Mouse (Mus musculus): Measurements from ENCODE around the gene Il20ra. TPM values are rescaled to one million over a fixed set of nuclear protein-coding genes. Genes with fewer than 3 reads are reported as not detected.
"Not testable (repeated sequence)": the region's sequence is repeated elsewhere in the genome, so short reads cannot be mapped to it uniquely, and the experiment has no call there.

Il20ra gene
- total RNA-seq (2014; fragmentation: Nextera tagmentation) (not detected in 2 replicates), total RNA-seq (2017) (not detected in 2 replicates)

DNA sequence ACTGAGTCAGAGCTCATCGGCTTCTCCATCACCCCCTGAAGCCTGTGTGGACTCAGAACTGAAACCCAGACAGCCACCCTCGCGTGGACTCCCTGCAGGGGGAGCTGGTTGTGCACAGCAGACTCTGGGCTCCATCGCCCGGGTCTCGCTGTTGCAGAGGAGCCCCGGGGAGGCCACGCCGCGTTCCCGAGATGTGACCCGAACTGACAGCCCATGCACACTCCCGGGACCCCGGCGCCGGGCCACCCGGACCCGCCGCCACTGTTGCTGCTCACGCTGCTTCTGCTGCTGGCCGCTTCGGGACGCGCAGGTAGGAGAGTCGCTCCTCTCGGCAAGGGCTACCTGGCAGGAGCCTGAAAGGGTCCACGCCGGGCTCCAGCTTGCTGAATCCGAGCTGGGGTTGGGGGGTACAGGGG is at the start of gene Il20ra:
TSS of gene Il20ra (plus strand) at position 150 of the 416 bp plus-strand sequence.
- ATAC-seq (replicated peaks; ENCODE audit: low FRiP score, low TSS enrichment, poor library complexity, severe bottlenecking) = peak; percentile 74

DNA sequence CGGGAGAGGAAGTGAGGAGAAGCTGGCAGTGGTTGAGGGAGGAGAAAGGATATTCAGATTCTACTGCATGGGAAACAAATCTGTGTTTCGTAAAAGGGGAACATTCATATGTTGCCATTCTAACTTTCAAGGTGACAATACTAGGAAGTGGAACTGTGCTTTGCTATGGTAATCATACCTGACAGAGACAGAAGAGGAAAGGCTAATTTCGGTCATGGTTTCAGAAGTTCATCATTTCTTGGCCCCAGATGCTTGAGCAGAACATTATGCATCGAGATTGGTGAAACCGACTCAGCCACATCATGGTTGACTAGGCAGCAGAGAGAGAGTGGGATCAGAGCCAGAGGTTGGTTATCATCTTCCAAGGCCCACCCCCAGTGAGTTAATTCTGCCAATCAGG is 43.4 kb upstream of the Il20ra start:
- no peak for ATAC-seq (replicated peaks; ENCODE audit: low FRiP score, low TSS enrichment, poor library complexity, severe bottlenecking)

DNA sequence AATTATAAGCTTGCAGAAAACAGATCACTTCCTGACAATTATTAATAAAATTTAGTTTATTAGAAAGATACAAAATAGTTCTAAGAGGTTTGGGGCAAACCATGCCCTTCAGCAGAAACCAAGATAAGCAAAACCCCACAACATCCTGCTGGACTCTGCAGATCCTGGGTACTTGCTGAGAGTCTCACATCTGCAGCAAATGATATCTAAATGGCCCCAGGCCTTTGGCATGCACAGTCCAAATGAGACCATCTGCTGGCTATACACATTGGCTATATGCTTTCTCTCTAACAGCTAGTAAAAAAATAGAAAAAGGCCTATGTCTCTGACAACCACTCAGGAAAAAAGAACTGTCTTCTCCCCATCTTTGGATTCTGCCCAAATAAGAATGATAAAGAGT is 40.4 kb upstream of the Il20ra start:
- ATAC-seq (replicated peaks; ENCODE audit: low FRiP score, low TSS enrichment, poor library complexity, severe bottlenecking) = peak; percentile 95

DNA sequence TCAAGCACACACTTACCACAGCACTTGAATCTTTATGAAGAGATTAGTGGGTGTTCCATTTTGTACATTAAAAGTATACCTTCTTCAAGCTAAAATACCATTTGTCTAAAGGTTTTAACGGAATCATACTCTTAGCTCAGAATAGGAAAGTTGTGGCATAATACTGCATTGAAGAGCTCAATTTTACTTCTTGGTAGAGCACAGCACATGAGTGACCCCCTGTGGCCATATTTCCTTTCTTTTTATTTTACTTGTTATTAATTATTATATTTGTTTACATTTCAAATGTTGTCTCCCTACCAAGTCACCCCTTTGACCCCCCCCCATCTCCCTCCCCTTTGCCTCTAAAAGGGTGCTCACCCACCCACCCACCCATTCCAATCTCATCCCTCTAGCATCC is 39.2 kb upstream of the Il20ra start:
- no peak for ATAC-seq (replicated peaks; ENCODE audit: low FRiP score, low TSS enrichment, poor library complexity, severe bottlenecking)

DNA sequence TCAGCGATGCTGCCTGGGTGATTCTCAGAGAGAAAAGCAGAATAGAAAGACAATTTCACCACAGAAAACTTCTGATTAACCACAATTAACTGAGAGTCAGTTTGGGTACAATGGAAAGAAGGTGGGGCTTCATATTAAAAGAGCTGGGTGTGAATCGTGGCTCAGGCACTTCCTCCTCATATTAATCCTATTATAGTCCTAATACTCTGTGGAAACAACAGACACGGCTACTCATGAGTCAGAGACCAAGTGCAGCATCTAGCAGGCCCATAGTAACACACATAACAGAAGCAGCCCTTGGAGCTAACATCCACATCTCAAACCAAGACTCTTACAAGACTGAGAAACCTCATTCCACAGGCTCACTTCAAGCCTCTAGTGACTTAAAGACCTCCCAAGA is 24.7 kb upstream of the Il20ra start:
- no peak for ATAC-seq (replicated peaks; ENCODE audit: low FRiP score, low TSS enrichment, poor library complexity, severe bottlenecking)

DNA sequence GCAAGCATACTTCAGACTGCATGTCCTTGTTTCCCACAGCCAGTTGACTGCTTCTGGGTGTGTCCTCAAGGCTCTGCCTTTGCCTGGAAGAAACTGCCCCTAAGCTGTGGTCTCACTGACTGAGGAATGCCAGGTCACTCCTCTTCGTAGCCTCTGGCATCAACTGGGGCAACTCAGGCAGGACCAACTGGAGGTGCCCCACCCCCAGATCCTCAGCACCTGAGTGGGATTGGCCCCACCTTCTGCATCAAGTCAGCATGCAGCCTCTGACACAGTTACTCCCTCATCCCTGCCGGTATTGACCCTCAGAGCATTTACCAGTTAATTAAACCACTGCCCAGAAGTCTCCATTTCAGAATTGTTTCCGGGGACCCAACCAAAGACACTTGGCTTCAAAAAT is 21.1 kb upstream of the Il20ra start:
- no peak for ATAC-seq (replicated peaks; ENCODE audit: low FRiP score, low TSS enrichment, poor library complexity, severe bottlenecking)

DNA sequence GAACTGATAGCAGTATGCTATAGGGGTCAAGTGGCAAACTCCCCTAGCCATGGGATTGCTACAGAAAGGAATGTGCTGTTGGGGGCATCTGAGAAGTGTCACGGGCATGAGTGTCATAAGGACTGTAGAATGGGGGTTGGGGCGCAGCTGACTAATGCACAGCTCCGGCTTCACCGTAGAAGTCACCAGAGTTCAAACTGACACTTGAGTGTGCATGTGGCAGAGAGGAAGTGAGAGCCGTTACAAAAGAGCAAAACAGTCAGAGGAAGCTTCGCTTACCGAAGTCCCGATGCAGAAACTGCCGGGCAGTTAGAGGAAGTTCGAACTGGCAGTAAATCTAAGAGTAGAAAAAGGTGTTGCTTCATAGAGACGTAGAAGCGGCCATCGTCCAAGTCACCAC is 20.6 kb upstream of the Il20ra start:
- peak; percentile 41; the same call in 1 of the 2 replicates for ATAC-seq (replicated peaks; ENCODE audit: low FRiP score, low TSS enrichment, poor library complexity, severe bottlenecking)

DNA sequence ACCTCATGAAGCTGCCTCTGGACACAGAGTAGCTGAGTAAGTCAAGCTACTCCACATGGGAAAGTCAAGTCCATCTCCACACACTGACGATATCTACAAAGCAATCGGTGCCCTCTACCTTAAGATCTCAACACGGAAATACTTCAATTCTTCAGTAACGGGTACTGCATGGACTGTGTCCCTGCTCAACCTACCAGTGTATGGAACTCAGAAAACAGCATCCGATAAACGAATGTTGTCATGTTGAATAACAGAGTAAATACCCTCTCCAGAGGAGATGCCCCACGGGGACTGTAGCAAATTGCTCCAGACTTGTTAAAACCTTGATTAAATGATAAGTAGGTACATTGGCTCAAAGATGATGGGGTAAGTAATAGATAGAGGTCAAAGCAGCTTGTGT is 20.0 kb upstream of the Il20ra start:
- peak; percentile 14; the same call in 1 of the 2 replicates for ATAC-seq (replicated peaks; ENCODE audit: low FRiP score, low TSS enrichment, poor library complexity, severe bottlenecking)

DNA sequence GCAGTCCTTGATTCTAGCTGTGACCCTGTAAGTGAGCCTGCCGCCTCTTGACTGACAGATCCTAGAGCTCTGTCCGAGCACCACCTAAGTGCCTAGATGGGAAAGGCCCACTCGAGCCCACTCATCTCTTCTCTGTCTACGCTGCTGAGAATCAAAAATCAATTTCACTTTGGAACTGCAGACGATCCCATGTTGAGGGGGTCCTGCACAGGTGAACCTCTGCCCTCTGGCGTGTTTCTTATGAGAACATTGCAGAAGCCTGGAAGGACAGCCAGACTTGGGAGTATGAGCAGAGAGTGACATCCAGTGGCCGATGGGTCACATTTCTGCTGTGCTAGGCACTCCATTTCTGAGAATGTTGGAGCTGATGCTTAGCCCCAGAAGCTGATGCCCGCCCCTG is 19.4 kb upstream of the Il20ra start:
- ATAC-seq (replicated peaks; ENCODE audit: low FRiP score, low TSS enrichment, poor library complexity, severe bottlenecking) = peak; percentile 98

DNA sequence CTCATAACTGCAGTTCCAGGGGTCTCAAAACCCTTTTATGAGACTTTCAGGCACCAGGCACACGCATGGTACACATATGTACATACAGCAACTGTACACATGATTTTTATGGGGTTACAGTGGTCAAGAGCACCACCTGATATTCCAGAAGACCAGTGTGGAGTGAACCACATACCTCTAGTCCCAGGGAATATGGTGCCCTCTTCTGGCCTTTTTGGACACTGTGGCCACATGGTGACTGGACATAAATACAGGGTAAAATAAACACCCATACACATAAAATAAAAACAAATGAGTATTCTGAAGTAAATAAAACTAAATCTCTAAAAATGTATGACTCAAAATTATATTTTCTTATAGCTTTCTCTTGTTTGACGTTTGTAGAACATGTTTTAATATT is 18.7 kb upstream of the Il20ra start:
- ATAC-seq (replicated peaks; ENCODE audit: low FRiP score, low TSS enrichment, poor library complexity, severe bottlenecking) = no peak

DNA sequence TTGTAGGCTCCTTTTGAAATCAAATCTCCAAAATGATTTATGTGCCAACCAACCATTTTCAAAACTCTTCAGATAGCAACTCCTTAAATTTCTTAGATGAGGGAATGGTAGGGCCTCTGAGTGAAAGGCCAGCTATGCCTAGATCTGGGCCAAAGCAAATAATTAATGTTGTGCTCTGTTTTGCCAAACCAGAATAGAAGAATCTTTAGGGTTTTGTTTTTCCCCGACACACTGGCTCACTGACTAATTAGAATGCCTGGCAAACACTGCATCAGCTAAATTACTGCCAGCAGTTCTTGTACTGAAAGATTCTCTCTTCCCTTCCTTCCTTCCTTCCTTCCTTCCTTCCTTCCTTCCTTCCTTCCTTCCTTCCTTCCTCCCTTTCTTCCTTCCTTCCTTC is 13.0 kb upstream of the Il20ra start:
- no peak for ATAC-seq (replicated peaks; ENCODE audit: low FRiP score, low TSS enrichment, poor library complexity, severe bottlenecking)

DNA sequence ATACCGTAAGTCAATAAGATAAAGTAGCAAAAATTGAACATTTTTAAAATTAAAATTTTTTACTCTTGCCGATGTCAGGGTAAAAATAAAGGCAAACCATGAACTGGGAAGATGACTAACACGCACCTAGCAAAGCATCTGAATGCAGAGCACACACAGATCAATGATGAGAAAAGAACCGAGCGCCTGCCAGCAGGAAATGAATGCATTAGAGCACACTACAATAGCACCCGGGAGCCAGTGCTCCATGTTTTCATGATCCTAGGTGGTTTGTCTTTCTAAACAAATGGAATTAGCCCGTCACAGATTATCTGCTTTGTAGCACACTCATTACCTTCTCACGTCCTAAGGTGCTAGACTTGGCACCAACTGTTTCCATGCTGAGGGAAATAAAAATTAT is 7.9 kb upstream of the Il20ra start:
- ATAC-seq (replicated peaks; ENCODE audit: low FRiP score, low TSS enrichment, poor library complexity, severe bottlenecking) = no peak

DNA sequence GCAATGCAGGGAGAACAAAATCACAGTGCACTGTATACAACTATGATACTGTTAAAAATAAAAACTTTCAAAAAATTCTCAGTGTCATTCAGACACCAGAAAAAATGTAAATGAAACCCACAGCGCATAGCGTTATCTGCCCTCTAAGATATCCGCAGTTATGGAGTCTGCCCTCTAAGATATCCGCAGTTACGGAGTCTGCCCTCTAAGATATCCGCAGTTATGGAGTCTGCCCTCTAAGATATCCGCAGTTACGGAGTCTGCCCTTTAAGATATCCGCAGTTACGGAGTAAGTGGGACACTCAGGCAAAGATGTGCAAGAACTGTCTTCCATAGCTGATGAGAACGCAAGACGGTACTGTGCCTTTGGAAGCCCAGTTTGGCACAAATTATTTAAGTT is 4.6 kb upstream of the Il20ra start:
- ATAC-seq (replicated peaks; ENCODE audit: low FRiP score, low TSS enrichment, poor library complexity, severe bottlenecking) = no peak

DNA sequence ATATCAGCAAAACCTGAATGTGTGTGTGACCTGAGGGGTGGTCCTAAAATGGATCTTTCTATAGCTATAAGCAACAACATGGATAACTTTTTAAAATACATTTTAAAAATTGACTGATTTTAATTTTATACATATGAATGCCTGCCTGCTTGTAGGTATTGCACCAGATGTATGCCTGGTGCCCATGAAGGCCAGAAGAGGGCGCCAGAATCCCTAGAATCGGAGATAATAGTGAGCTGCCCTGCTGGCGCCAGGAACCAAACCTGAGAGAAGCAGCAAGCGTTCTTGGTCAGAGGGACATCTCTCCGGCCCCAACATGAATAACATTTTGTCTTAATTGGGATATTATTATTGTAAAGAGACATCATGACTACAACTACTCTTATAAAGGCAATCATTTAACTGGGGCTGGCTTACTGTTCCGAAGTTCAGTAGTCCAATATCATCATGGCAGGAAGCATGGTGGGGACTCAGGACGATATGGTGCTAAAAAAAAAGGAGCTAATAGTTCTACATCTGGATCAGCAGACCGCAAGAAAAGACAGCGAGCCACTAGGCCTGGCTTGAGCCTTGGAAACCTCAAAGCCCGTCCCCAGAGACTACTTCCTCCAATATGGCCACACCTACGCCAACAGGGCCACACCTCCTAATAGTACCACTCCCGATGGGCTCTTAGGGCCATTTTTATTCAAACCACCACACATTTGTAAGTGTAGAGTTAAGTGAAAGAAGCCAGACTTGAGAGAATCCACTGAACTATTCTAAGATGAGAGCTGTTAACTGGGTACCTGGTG is 3.9 kb upstream of the Il20ra start:
- ATAC-seq (replicated peaks; ENCODE audit: low FRiP score, low TSS enrichment, poor library complexity, severe bottlenecking) = 0 out of 2 replicates have a peak, but pooled peaks have one; percentile 49

DNA sequence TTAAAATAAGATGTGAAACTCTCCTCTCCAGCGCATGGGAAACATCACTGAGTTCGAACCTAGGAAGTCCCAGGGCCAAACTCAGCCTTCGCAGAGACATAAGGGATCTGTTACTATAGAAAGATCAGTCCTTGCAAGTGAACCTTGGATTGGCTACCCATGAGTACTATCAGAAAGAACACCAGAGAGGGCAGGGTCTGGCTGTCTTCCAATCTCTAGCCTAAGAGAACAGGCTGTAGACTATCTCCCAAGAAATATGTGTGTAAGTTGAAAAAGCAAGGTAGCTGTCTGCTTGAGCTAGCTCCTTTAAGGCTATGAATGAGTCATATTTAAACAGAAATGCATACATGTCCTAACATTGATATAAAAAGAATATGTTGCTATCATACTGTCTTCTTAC is 1.4 kb upstream of the Il20ra start:
- ATAC-seq (replicated peaks; ENCODE audit: low FRiP score, low TSS enrichment, poor library complexity, severe bottlenecking) = peak; percentile 94

DNA sequence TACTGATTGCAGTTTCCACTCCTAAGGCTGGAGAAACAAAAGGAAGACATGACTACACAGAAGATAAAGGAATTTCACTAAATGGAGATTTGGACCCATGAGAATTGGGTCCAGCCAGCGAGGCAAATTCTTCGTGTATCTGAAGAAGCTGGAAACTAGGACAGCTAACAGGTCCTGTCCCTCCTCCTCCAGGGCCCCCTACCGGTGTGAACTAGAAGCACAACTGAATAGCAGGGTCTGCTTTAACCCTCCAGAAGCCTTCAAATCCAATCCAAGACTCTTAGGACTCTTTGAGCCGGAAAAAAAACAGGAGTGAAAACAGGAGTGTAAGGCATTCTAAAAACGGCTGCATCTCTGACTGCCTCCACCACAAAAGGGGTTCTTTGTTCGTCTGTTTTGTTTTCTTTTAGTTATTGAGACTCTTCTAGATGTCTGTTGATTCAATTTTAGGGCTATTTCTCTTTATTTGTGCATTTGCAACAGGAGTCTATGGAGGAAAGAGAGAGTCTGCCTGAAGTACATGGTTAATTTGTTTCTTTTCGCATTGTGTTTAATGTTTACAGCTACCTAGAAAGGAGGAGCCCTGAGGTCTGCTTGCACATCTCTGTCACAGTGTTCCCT is 709 bp upstream of the Il20ra start:
- peak; percentile 13 for ATAC-seq (replicated peaks; ENCODE audit: low FRiP score, low TSS enrichment, poor library complexity, severe bottlenecking)

DNA sequence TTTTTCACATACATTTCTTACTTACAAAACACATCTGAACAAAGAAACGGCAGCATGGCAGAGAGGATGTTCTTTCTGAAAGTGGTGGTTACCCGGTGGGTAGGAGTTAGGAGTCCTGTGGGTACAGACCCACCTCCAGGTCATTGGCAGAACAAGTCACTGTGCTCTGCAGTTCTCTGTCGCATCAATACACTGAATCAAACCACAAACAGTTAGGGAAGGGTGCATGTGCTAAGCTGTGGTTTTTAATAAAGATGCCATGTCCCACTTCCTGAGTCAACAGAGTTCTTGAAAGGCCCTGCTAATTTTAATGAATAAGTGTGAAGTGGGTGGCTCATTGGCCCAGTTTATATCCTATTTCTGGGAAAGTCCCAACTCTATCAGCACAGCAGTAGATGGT is 6.3 kb downstream of the Il20ra start:
- ATAC-seq (replicated peaks; ENCODE audit: low FRiP score, low TSS enrichment, poor library complexity, severe bottlenecking) = no peak

DNA sequence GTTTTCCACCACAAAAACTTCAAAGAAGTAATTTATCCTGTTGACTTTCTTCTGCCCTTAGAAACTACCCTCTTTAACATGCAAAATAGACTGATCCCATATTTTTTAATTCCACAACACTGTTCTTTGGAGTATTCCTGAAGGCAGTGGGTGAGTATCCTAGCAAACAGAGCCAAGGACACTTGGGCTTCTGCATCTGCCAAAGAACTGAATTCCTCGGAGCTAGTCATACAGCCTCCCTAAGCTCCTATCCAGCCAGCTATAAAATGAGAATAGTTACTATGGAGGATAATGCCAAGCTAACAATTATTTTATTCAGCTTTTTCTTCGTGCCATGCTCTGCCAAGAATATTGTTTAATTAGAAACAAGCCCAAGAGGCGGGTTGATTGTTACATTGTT is 9.9 kb downstream of the Il20ra start:
- no peak for ATAC-seq (replicated peaks; ENCODE audit: low FRiP score, low TSS enrichment, poor library complexity, severe bottlenecking)

DNA sequence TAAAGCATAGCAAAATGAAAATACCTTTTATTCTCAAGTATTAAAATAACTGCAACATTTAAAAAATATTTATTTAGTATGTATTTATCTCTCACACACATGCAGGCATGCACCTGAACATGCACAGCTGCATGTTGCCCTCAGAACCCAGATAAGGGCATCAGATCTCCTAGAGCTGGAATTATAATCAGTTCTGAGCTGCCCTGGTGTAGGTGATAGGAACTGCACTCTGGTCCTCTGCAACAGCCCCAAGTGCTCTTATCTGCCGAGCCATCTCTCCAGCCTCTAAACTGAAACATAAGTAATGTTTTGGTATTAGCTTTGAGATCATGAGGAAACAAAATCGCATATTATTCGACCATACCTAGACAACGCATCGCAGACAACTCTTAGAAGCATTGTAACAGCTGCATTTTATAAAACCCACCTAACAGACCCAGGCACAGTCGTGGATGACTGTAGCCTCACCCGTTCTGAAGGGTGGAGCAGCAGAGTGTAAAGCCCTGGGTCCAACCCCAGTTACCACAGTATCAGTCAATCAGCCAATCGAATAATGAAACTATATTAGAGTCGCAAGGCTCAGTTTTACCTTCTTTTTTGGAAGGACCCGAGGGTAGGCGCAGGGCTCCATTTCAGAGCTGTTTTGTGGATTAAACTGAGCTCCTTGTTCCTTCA is 11.9 kb downstream of the Il20ra start:
- ATAC-seq (replicated peaks; ENCODE audit: low FRiP score, low TSS enrichment, poor library complexity, severe bottlenecking) = peak; percentile 96

DNA sequence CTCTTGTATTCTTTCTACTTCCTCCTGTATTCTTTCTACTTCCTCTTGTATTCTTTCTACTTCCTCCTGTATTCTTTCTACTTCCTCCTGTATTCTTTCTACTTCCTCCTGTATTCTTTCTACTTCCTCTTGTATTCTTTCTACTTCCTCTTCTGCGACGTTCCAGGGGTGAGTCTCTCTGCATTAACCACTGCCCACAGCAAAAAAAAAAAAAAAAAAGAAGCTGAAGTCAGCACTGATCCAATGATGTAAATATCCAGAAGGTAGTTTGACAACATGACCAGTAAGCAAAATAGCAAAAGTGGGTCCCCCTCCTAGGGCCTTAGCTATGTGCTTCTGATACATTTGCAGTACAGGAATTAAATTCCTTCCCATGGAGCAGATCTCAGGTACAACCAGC is 26.1 kb downstream of the Il20ra start:
- ATAC-seq (replicated peaks; ENCODE audit: low FRiP score, low TSS enrichment, poor library complexity, severe bottlenecking) = not testable (repeated sequence)

DNA sequence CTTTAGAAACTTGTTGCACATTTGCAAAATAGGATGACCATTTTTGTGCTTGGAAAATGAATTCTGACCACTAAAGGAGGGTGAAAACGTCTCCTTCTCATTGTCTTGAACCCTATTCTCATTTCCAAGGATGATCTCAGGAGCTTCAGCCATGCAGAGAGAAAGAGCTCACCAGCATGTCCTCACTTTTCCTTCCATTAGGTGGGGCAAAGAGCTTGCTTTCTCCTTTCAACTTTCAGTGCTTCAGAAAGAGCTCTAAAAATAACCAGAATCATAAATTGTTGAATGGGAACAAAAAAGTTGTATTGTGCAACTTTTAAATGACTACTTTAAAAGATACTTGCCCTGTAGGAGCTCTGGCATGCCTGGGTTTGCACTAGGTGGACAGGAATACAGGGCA is 33.3 kb downstream of the Il20ra start:
- no peak for ATAC-seq (replicated peaks; ENCODE audit: low FRiP score, low TSS enrichment, poor library complexity, severe bottlenecking)
